Mouse (Mus musculus): ENCODE measurements around the gene Afmid. TPM values are rescaled to one million over a fixed set of nuclear protein-coding genes. Genes with fewer than 3 reads are reported as not detected.
A peak's percentile ranks its signal among the peaks of the same experiment; 100 is the strongest.

Gene Afmid
- total and polyA plus RNA-seq, 2 experiments from 2014 or later, result 9.1 to 11.1 TPM

DNA sequence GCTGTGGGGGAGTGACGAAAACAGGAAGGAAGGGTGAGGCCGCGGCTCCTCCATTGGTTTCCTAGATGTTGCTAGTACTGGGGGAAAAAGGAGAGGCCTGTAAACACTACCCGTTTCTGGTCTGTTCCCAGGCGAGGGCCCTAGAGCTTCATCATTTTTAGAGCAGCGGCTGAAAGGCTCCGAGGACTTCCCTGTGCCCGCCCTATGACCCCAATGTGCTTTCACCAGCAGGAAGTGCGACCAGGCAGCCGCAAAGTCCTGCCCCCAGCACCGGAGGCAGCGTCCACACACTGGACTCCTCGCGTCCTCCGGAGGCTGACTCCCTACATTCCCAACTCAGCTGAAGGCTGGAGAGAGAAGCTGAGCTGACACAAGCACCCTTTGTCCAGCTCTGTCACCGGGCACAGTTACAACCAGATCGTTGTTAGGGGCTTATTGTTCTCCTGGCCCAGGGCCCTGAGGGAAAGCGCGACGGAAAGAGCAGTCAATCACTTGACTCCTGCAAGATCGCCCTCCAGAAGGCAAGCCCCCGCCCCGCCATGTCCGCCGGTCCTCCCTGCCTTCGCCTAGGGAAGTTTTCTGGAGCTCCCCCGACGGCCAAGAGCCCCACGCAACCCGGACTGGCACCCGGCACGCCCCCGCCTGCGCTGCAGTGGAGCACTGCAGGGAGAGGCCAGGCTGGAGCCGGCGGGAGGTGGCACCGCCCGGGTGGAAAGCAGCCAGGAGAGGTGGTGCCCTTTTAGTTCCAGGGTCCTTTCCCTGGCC, 46.1 kb upstream of the Afmid start:
- no peaks in the 10 kb centered on the region for H3K36me3 ChIP-seq (ENCODE audit: insufficient read depth, low read length)
- peak overlapping the region; percentile 23 for H3K4me3 ChIP-seq (ENCODE audit: low read depth, low read length)
- H3K27me3 ChIP-seq (ENCODE audit: insufficient read depth, low read length), result peaks cover 28% of the 10 kb centered on the region
- ATAC-seq (ENCODE audit: low FRiP score) (peak; percentile 48; the same call in 1 of the 2 replicates), DNase-seq (ENCODE audit: low spot score) (peak; percentile 71)
- H3K4me1 ChIP-seq (ENCODE audit: insufficient read depth, low read length), result no peaks in the 10 kb centered on the region; the same call in 1 of the 2 replicates
- no peak overlapping the region for H3K9ac ChIP-seq (replicated peaks; ENCODE audit: low read length, poor library complexity, severe bottlenecking)
- peak overlapping the region; percentile 44 for H3K4me2 ChIP-seq (ENCODE audit: low read depth, low read length, poor library complexity, severe bottlenecking)
- peak overlapping the region; percentile 57 for H3K27ac ChIP-seq (ENCODE audit: low read depth, low read length)
- WGBS, result 12% methylated on average over 38 of the region's 38 CpGs
- no peak for TF ChIP-seq CTCF (IDR thresholded peaks at IDR 0.05)
- no peaks in the 10 kb centered on the region for H3K9me3 ChIP-seq (ENCODE audit: low read length)

GRCm38 (mm10) chr11:117780199-117780515, 45.6 kb upstream of the Afmid start:
- no peaks in the 10 kb centered on the region; the same call in 1 of the 2 replicates for H3K4me1 ChIP-seq (ENCODE audit: insufficient read depth, low read length)
- no peak for DNase-seq (ENCODE audit: low spot score)
- H3K9ac ChIP-seq (replicated peaks; ENCODE audit: low read length, poor library complexity, severe bottlenecking), result no peak overlapping the region
- ATAC-seq (ENCODE audit: low FRiP score), result no peak
- no peak for TF ChIP-seq CTCF (IDR thresholded peaks at IDR 0.05)
- peak overlapping the region; percentile 57; the same call in 1 of the 2 replicates for H3K27ac ChIP-seq (ENCODE audit: low read depth, low read length)
- peak overlapping the region; percentile 23 for H3K4me3 ChIP-seq (ENCODE audit: low read depth, low read length)
- H3K36me3 ChIP-seq (ENCODE audit: insufficient read depth, low read length), result no peaks in the 10 kb centered on the region
- no peaks in the 10 kb centered on the region for H3K9me3 ChIP-seq (ENCODE audit: low read length)
- WGBS, result 2% methylated on average over 17 of the region's 17 CpGs
- peak overlapping the region; percentile 44 for H3K4me2 ChIP-seq (ENCODE audit: low read depth, low read length, poor library complexity, severe bottlenecking)
- peaks cover 28% of the 10 kb centered on the region for H3K27me3 ChIP-seq (ENCODE audit: insufficient read depth, low read length)

GRCm38 (mm10) chr11:117780582-117781111, 45.1 kb upstream of the Afmid start:
- peak overlapping the region; percentile 23; the same call in 1 of the 2 replicates for H3K4me3 ChIP-seq (ENCODE audit: low read depth, low read length)
- H3K27ac ChIP-seq (ENCODE audit: low read depth, low read length), result no peak overlapping the region; the same call in 1 of the 2 replicates
- peaks cover 28% of the 10 kb centered on the region for H3K27me3 ChIP-seq (ENCODE audit: insufficient read depth, low read length)
- DNase-seq (ENCODE audit: low spot score) (no peak), ATAC-seq (ENCODE audit: low FRiP score) (no peak)
- peak overlapping the region; percentile 44 for H3K4me2 ChIP-seq (ENCODE audit: low read depth, low read length, poor library complexity, severe bottlenecking)
- TF ChIP-seq CTCF (IDR thresholded peaks at IDR 0.05), result no peak
- 8% methylated on average over 19 of the region's 19 CpGs for WGBS
- no peaks in the 10 kb centered on the region; the same call in 1 of the 2 replicates for H3K4me1 ChIP-seq (ENCODE audit: insufficient read depth, low read length)
- no peak overlapping the region for H3K9ac ChIP-seq (replicated peaks; ENCODE audit: low read length, poor library complexity, severe bottlenecking)
- H3K36me3 ChIP-seq (ENCODE audit: insufficient read depth, low read length), result no peaks in the 10 kb centered on the region
- H3K9me3 ChIP-seq (ENCODE audit: low read length), result no peaks in the 10 kb centered on the region

DNA sequence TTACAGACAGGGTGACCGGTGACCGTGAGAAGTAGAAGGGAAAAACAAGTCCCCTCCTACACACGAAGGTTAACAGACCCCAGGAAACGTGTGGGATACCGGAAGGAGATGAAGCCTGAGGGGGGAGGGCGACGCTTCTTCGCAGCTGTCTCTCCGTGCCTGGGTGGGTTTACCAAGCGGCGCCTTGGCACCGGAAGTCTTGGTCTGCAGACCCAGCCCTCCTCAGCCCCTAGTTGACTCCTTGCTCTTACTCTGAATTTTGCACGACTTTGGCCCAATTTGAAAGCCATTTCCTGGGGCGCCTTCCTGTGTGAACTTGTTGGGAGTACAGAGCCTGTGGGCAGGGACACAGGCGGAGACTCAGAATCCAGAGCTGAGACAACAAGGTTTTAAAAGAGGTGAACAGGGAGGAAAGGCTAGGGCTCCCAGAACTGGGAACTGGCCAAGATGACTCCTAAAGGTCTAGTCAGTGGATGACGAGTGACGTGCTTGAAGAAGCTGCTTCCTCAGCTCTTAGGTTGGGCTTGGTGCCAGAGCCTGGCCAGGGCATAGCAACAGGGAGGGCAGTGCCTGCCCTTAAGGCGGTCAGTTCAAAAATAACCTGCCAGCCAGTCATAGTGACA, 44.4 kb upstream of the Afmid start:
- DNase-seq (ENCODE audit: low spot score) (peak; percentile 24), ATAC-seq (ENCODE audit: low FRiP score) (no peak)
- H3K4me3 ChIP-seq (ENCODE audit: low read depth, low read length), result no peak overlapping the region
- TF ChIP-seq CTCF (IDR thresholded peaks at IDR 0.05), result no peak
- H3K9me3 ChIP-seq (ENCODE audit: low read length), result no peaks in the 10 kb centered on the region
- peaks cover 28% of the 10 kb centered on the region for H3K27me3 ChIP-seq (ENCODE audit: insufficient read depth, low read length)
- H3K9ac ChIP-seq (replicated peaks; ENCODE audit: low read length, poor library complexity, severe bottlenecking), result no peak overlapping the region
- no peaks in the 10 kb centered on the region for H3K36me3 ChIP-seq (ENCODE audit: insufficient read depth, low read length)
- H3K4me2 ChIP-seq (ENCODE audit: low read depth, low read length, poor library complexity, severe bottlenecking), result peak overlapping the region; percentile 44; the same call in 1 of the 2 replicates
- no peaks in the 10 kb centered on the region; the same call in 1 of the 2 replicates for H3K4me1 ChIP-seq (ENCODE audit: insufficient read depth, low read length)
- 30% methylated on average over 18 of the region's 18 CpGs for WGBS
- H3K27ac ChIP-seq (ENCODE audit: low read depth, low read length), result no peak overlapping the region; the same call in 1 of the 2 replicates

DNA sequence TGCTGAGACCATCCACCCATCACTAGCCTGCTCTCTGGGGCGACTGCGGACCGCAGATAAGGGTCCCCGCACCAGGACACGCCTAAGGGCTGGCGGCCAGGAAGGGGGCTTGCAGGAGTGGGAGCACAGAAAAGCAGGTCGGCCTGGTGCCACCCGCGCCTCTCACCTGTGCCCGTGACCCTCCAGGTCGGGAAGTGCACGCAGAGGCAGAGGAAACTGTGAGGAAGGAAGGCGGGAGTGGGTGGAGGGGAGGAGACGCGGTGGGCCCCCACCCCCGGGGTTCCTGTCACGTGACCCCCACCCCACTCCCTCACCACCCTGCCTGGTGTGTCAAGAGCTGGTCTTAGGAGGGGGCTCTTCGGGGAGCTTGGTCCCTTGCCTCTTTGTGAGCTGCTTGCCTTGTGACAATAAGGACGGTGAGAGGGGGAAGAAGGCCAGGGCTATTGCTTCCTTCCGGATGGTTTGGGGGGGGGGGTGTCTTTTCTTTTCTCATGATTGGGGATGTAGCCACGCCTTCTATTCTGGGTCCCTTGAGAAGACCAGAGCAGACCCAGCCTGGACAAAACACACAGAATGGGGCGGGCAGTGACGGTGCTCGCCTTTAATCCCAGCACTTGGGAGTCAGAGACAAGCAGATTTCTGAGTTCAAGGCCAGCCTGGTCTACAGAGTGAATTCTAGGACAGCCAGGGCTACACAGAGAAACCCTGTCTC, 43.6 kb upstream of the Afmid start, which contains the start of the genes Tmc8 and Tmc6:
TSS of gene Tmc8 (plus strand) at position 84 of the 712 bp plus-strand sequence.
TSS of gene Tmc6 (minus strand) at position 206 of the 712 bp plus-strand sequence.
- no peak for ATAC-seq (ENCODE audit: low FRiP score)
- WGBS, result 53% methylated on average over 19 of the region's 24 CpGs
- H3K4me2 ChIP-seq (ENCODE audit: low read depth, low read length, poor library complexity, severe bottlenecking), result peak within 1 kb of the TSS; percentile 54
- DNase-seq (ENCODE audit: low spot score), result no peak
- no peaks in the 10 kb centered on the region for H3K36me3 ChIP-seq (ENCODE audit: insufficient read depth, low read length)
- peaks cover 28% of the 10 kb centered on the region for H3K27me3 ChIP-seq (ENCODE audit: insufficient read depth, low read length)
- peak within 1 kb of the TSS; percentile 23 for H3K4me3 ChIP-seq (ENCODE audit: low read depth, low read length)
- TF ChIP-seq CTCF (IDR thresholded peaks at IDR 0.05), result no peak
- no peaks in the 10 kb centered on the region; the same call in 1 of the 2 replicates for H3K4me1 ChIP-seq (ENCODE audit: insufficient read depth, low read length)
- H3K27ac ChIP-seq (ENCODE audit: low read depth, low read length), result no peak within 1 kb of the TSS; the same call in 1 of the 2 replicates
- H3K9me3 ChIP-seq (ENCODE audit: low read length), result no peaks in the 10 kb centered on the region
- peak within 1 kb of the TSS; percentile 33; the same call in 1 of the 2 replicates for H3K9ac ChIP-seq (replicated peaks; ENCODE audit: low read length, poor library complexity, severe bottlenecking)

All from midbrain, postnatal 0 days (tissue).